Mouse (Mus musculus): ENCODE measurements at regions not wholly inside any gene's neighbourhood (a gene's known extent, or its start where the extent isn't known, plus 50 kb on each side); places are given as distances from the start of the nearest gene placed in this dataset.

GRCm38 (mm10) chr1:92341846-92342540 is 131.7 kb downstream of the Ndufa10 start:
- peak; percentile 19 for DNase-seq (ENCODE audit: low spot score)

- no peak for DNase-seq (ENCODE audit: low spot score)
Measured at GRCm38 (mm10) chr1:92340644-92341043, 133.0 kb downstream of the Ndufa10 start.

DNA sequence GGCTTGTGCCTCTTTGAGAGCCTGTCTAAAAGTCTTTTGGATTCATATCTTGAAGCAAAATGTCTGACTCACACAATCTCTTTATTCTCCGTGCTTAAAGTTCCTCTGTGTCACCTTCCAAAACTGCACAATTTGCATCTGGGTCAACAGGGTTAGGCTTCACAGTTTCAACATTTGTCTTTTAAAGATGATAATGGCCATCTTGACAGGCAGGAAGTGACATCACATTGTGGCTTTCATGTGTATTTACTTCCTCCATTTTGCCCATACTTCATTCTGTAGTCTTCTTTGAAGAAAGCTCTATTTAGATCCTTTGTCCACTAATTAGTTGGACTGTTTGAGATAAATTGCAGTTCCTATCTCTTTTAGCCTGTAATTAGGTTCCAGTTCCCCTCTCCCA is 135.1 kb downstream of the Ndufa10 start:
- DNase-seq (ENCODE audit: low spot score): peak; percentile 3

DNA sequence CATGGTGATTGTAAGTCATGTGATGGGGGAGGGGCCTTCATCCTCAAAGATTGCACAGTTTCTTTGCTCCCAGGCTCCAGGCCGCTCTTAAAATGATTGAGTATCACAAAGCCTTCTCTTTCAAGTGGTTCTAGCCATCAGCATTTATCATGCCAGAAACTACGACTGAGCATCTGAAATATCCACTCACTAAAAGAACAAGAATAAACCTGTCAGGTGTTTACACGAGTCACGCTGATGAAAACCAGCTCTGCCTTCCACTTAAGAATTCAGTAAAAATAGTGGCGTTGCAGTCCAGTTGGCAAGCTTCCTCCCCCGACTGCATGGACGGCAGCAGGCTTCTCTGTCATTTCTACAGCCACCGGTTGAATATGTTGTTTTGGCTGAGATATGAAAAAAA is 136.2 kb downstream of the Ndufa10 start:
- DNase-seq (ENCODE audit: low spot score): no peak

DNA sequence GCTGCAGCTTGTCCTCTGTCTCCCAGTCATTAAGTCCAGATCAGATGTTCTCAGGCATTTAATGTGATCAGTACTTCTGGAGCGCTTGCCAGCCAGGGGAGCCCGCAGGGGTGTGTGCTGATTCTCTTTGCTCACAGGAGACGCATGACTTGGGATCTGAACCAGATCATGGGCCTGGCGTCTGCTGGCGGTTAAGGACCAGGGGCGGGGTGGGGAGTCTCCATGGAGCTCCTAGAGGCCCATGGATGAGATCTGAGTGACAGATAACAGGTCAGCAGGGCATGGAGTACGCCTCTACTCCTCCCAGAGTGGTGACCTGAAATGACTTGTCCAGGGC is 136.7 kb upstream of the Hdac4 start:
- DNase-seq (ENCODE audit: low spot score): peak; percentile 17

GRCm38 (mm10) chr1:92331559-92332247 is 136.2 kb upstream of the Hdac4 start:
- DNase-seq (ENCODE audit: low spot score): peak; percentile 16

GRCm38 (mm10) chr1:92330181-92330580 is 134.7 kb upstream of the Hdac4 start:
- peak; percentile 17 for DNase-seq (ENCODE audit: low spot score)

DNA sequence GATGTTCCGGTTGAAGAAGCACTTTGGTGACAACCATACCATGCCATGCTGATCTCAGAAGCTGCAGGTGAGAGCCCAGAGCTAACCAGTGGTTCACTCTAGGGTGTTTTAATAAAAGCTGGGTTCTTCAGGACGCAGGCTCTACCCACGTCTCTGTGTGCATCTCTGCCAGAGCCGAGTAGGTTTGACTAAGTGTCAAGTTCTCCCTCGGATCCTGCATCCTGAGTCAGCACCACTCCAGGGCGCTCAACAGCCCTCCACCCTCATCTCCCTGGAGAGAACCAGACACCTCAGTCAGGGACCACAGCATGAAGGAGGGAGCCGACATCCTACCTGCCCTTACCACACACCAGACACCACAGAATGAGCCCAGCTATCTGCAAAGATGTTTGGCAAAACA is 134.0 kb upstream of the Hdac4 start:
- peak; percentile 14 for DNase-seq (ENCODE audit: low spot score)

- no peak for DNase-seq (ENCODE audit: low spot score)
Measured at GRCm38 (mm10) chr1:92327141-92327540, 131.6 kb upstream of the Hdac4 start.

DNA sequence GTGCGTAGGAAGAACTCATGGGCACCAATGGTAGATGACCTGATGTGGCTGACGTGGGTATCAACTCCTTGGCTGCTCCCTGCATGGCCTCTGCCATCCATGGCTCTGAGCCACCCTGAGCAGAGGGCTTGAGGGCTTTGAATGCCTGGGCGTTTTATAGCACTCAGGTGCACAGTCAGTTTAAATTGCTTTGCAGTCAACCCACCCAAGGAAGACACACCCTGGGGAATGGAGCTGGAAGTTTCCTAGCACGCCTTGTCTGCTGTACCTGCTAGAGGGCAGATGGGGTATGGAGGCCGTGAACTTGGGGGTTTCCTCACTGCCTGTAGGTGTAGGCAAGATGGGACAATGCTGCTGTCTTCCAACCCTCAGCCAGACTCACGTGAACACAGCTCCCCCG is 129.8 kb upstream of the Hdac4 start:
- DNase-seq (ENCODE audit: low spot score): no peak

- DNase-seq (ENCODE audit: low spot score): no peak
Measured at GRCm38 (mm10) chr1:92324091-92324950, 128.8 kb upstream of the Hdac4 start.

GRCm38 (mm10) chr1:92317131-92317530 is 121.6 kb upstream of the Hdac4 start:
- DNase-seq (ENCODE audit: low spot score): no peak

DNA sequence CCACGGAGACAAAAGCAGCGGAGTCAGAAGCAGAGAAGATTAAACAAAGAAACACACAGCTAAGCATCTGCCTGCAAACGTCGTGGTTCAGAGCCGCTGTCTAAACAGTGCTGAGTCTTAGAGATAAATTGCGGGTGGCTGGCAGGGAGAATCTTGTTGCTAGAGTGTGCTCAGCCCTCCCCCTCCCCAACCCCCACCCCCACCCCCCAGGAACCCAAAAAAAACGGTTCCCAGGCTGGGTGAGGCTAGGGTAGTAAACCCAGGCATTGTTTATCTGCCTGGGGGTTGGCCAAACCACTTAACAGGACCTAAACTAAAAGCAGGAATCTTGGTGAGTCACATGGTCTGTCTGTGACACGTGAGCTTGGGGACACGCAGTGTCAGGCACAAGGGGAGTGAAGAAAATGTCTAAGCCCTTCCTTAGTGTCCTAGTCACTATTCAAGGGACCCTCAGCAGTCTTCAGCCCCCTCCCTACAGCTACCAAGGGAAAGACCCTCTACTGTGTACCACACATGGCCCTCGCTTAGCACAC is 120.8 kb upstream of the Hdac4 start:
- no peak for DNase-seq (ENCODE audit: low spot score)

DNA sequence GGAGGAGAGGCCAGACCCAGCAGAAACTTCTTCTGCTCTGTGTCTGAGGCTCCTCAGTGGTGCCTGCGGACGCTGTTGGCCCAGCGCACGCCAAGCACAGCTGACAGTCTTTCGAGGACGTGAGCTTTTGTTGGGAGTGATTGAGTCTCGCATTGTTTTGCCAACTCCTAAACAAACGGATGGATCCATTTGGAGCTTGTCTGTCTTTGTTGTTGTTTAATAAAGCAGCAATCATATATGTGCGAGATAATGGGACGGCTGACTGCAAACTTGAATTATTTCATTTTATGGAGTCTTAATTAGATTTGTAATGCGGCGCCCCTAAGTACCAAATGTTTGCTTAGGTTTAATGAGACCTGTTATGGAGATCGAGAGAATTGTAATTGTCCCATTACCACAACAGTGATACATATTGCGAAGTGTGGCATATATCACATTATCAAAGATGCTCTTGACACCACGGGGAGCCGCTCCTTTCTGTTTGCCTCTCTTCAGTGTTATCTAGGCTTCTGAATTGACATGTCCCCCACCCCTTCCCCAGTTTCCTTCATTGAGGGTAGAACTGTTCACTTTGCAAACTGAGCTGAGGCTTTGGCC is 117.6 kb upstream of the Hdac4 start:
- DNase-seq (ENCODE audit: low spot score): no peak

DNA sequence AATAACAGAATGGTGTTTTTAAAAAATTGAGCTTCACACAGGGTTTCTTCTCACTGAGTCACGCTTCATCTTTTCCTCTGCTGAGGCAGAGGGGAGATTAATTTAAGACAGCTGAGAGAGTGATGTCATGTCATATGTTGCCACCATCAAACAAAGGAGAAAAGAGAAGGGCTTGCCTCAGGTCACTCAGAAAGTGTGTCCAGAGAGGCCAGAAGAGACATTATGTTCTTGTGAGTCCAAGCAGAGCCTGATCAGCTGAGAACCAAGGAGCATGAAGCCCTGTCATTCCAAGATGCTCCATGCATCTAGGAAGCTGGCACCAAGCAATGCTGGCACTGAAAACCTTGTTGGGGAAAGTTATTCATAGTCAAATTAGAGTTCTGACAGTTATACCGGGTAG is 114.4 kb upstream of the Hdac4 start:
- DNase-seq (ENCODE audit: low spot score): no peak

DNA sequence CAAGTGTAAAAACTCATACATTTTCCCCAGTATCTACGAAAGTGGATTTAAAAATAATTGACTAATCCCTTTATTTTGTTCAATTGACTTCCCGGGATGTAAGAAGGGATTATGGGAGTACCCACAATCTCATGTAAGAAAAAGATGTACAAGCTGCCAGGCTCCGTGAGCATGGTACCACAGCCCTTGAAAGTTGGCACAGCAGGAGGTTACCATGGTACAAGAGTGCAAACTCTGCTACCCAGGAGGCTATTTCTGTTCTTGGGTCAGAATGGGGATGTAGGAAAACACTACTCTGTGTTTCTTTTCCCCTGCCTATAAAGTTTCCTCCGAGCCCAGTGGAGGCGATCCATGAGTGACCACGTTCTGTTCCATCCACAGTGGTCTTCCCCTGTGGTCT is 113.9 kb upstream of the Hdac4 start:
- DNase-seq (ENCODE audit: low spot score): no peak

DNA sequence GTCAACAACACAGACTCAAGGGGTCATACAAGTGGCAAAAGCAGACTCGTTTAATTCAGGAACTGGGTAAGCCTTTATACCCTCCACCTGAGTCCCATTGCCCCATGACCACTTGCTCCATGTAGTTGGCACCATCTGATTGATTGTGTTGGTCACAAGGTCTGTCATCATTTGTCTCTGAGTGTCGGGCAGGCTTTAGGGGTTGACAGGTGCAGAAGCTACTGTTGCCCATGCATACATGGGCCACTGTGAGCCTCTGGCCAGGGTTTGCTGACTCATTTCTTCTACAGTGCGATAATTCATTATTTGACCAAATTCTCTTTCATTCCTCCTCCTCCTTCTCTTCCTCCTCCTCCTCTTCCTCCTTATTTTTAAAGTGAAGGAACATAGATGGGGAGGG is 113.0 kb upstream of the Hdac4 start:
- DNase-seq (ENCODE audit: low spot score): no peak

DNA sequence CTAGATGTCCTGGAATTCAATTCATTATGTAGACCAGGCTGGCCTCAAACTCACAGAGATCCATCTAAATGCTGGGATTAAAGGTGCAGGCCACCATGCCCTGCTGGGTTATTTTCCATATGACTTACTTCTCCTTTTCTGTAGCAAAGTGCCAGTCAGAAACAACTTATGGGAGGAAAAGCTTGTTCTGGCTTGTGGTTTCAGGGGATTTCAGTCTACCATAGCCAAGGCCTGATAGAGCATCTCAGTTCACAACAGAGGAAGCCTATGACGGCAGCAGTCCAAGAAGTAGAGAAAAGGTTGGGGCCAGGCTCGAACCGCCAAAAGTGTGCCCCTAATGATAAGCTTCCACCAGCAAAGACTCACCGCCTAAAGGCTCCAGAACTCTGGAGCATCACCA is 110.5 kb upstream of the Hdac4 start:
- DNase-seq (ENCODE audit: low spot score): no peak

GRCm38 (mm10) chr1:92299041-92299440 is 103.5 kb upstream of the Hdac4 start:
- DNase-seq (ENCODE audit: low spot score): no peak

GRCm38 (mm10) chr1:92292681-92293380 is 97.3 kb upstream of the Hdac4 start:
- DNase-seq (ENCODE audit: low spot score): no peak

- no peak for DNase-seq (ENCODE audit: low spot score)
Measured at GRCm38 (mm10) chr1:92286966-92287342, 91.5 kb upstream of the Hdac4 start.
